Mouse (Mus musculus) intestine, embryonic 14.5 days (tissue): ENCODE measurements around the gene Bclaf1. TPM values are rescaled to one million over a fixed set of nuclear protein-coding genes. Genes with fewer than 3 reads are reported as not detected.

ENCODE experiments used
- ATAC-seq: fragments of 200-750 bp; cut with Nextera tagmentation; replicated peaks from 2 replicates; pipeline ENCODE4 v1.8.0; 2017; ENCODE audit warnings: low read depth, moderate number of reproducible peaks, moderate TSS enrichment, moderate library complexity; ENCODE audit not compliant: low FRiP score, low TSS enrichment
- DNase-seq: peaks from one replicate; pipeline ENCODE4 v3.0.0-alpha.2; 2018; ENCODE audit warnings: low spot score
- H3K27ac ChIP-seq: fragments of 300-500 bp; sonication (generic); 2 replicates; pipeline ENCODE4 v1.5.1; 2014; ENCODE audit warnings: low read depth, mild to moderate bottlenecking, control low read depth
- H3K27me3 ChIP-seq: fragments of 300-500 bp; sonication (generic); replicated peaks from 2 replicates; pipeline ENCODE4 v1.6.1; 2014; ENCODE audit warnings: low read length, control low read depth; ENCODE audit not compliant: control insufficient read depth, insufficient read depth
- H3K36me3 ChIP-seq: fragments of 300-500 bp; sonication (generic); 2 replicates; pipeline ENCODE4 v1.6.1; 2014; ENCODE audit warnings: low read length, control low read depth; ENCODE audit not compliant: control insufficient read depth, insufficient read depth
- H3K4me1 ChIP-seq: fragments of 300-500 bp; sonication (generic); replicated peaks from 2 replicates; pipeline ENCODE4 v1.6.1; 2014; ENCODE audit warnings: low read length, control low read depth, mixed read lengths; ENCODE audit not compliant: control insufficient read depth, insufficient read depth
- H3K4me2 ChIP-seq: fragments of 300-500 bp; sonication (generic); 2 replicates; pipeline ENCODE4 v1.6.1; 2014; ENCODE audit warnings: low read length
- H3K4me3 ChIP-seq: fragments of 300-500 bp; sonication (generic); 2 replicates; pipeline ENCODE4 v1.5.1; 2014; ENCODE audit warnings: low read depth, low read length, control low read depth, mixed read lengths
- H3K9ac ChIP-seq: fragments of 300-500 bp; sonication (generic); 2 replicates; pipeline ENCODE4 v1.6.1; 2014; ENCODE audit warnings: mild to moderate bottlenecking, low read length
- H3K9me3 ChIP-seq: fragments of 300-500 bp; sonication (generic); 2 replicates; pipeline ENCODE4 v1.6.1; 2016; ENCODE audit warnings: low read length, control low read depth; ENCODE audit not compliant: control insufficient read depth
- WGBS: fragments of 180-500 bp; shearing (Covaris S2); extraction: QIAGEN DNeasy Blood & Tissue Kit; methylation state at CpG from one replicate; pipeline ENCODE4 v1.1.7; 2014; 5-methylcytosine and 5-hydroxymethylcytosine counted together
- microRNA-seq: library from miRNA; unstranded; fragments of <30 nt; microRNA quantifications from one replicate; pipeline ENCODE4, GENCODE M21; 2016
- polyA plus RNA-seq: library from polyadenylated mRNA; unstranded; fragments of >200 nt; fragmentation: Nextera tagmentation; extraction: Ambion mirVana; gene quantifications from 2 replicates; pipeline ENCODE4 v1.2.1, GENCODE M21; 2014

The Bclaf1 gene
- polyA plus RNA-seq, 1 experiment from 2014 or later, result 129 TPM

DNA sequence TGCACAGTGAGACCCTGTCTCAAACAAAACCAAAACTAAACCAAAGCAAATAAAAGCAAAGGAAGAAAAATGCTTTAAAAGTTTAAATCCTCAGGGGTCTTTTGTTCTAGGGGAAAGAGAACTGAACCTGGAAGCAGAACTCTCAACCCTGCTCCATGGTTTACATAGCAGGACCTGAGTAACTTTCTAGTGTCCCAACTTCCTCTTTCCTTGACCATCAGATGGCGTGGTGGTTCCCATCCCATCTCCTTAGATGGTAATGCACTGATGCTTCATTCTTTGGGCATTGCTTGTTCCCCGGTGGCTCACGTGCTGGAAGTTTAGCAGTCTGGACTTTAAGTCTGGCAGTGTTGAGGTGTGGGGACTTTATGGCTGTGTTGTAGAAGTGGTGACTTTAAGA is 69.1 kb downstream of the Bclaf1 start:
- Histone ChIP-seq H3K27me3 (no peaks in the 10 kb centered on the region), H3K9ac (no peak overlapping the region), H3K4me1 (0 out of 2 replicates have a peak, but pooled peaks cover 3% of the 10 kb centered on the region), H3K4me2 (no peak overlapping the region), H3K27ac (no peak overlapping the region), H3K9me3 (no peaks in the 10 kb centered on the region), H3K4me3 (no peak overlapping the region), H3K36me3 (no peaks in the 10 kb centered on the region)
- ATAC-seq (no peak), DNase-seq (no peak)
- WGBS, result 83% methylated on average over 3 of the region's 3 CpGs

DNA sequence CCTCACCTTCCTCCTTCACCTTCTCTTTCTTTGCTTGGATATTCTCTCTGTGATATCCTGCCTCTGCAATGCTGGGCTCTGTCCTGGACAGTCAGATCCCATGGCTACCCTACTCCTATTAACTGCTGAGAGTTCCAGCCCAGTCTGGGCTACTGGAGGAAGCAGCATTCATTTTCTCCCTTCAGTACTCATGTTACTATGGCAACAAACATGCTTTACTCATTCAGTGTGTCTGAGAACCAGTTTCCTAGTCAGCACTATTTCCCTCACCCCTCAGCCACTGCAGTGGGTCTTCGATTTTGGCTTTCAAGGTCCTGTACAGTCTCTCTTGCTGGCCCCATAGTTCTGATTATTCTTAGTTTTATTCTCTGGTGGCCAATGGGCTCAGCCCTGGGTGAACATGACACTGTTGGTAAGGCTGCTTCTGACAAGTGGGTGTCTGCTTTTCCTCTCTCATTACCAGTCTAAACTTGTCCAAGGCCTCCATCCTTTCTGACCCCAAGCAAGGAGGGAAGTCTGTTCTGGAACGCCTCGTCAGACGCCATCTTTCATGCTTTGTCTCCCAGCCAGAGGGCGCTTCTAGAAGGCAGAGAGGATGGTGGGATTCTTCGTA is 70.6 kb downstream of the Bclaf1 start:
- DNase-seq (no peak), ATAC-seq (no peak)
- H3K4me2 ChIP-seq, result no peak overlapping the region
- no peak overlapping the region for H3K9ac ChIP-seq
- 0 out of 2 replicates have a peak, but pooled peaks cover 3% of the 10 kb centered on the region for H3K4me1 ChIP-seq
- no peak overlapping the region for H3K27ac ChIP-seq
- H3K9me3 ChIP-seq, result no peaks in the 10 kb centered on the region
- WGBS, result 61% methylated on average over 6 of the region's 6 CpGs
- no peak overlapping the region for H3K4me3 ChIP-seq
- no peaks in the 10 kb centered on the region for H3K36me3 ChIP-seq
- no peaks in the 10 kb centered on the region for H3K27me3 ChIP-seq

DNA sequence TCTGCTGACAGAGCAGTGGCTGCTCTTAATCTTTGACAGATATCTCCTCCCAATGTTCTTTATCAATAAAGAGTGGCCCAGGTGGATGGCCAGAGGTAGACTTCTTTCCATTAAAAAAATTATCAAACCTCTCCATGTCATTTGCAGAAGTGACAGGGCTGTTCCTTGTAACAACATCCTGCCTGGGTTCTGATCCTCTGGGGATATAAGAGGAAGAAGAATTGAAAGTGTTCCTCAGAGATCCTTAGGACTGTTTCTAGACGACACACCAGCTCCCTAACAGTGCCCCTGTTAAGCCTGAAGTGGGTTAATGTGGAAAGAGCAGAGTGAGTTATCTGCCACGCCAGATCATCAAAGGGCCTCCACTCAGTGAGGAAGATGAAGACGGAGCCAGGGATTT is 78.3 kb downstream of the Bclaf1 start:
- DNase-seq, result no peak
- Histone ChIP-seq H3K27me3 (no peaks in the 10 kb centered on the region), H3K4me3 (no peak overlapping the region), H3K4me2 (no peak overlapping the region), H3K9ac (no peak overlapping the region), H3K9me3 (no peaks in the 10 kb centered on the region), H3K27ac (no peak overlapping the region), H3K36me3 (no peaks in the 10 kb centered on the region), H3K4me1 (no peaks in the 10 kb centered on the region)
- ATAC-seq, result no peak
- WGBS, result 69% methylated on average over 3 of the region's 3 CpGs

Small RNA genes lying within 50 kb of the gene (microRNA-seq; reads per million reads assigned to microRNA genes)
- not detected for gene Mir6413

Other genes starting within 250 kb of the Bclaf1 start
- gene Map7, start 164.0 kb upstream of the Bclaf1 start, polyA plus RNA-seq, result 18.9 and 20.1 TPM in 2 replicates
- gene Mtfr2, start 35.3 kb downstream of the Bclaf1 start, polyA plus RNA-seq, result 2.6 and 2.7 TPM in 2 replicates